In the genomic region with DNA sequence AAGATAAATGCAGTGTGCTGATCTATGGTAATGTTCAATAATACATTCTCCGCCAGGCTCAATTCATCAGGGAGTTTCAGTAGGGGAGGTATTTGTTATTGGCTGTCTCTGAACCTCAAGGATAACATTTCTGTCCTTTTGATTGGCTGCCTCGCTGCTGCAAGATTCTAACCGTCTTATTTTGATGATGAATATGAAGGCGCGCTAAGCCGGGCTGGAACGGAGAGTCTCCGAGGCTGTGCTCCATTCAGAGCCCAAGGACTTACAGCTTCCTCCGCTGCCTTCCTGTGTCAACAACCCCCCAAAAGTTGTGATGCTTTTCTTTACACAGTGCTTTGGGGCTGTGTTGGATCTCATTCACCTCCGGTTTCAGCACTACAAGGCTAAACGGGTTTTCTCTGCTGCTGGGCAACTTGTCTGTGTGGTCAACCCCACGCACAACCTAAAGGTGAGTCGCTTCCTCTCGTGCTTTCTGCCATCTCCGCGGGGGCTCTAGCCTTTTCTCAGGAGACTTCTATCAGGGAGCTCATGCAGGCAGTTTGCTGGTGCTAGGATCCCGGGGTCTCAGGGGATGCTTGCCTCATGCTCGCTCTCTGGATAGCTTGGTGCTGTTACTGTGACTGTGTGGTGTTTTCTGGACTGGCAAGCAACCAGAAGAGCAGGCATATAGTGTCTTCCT, we compare ENCODE assay signal across 8 mouse cellular contexts. TPM values are rescaled to one million over a fixed set of nuclear protein-coding genes. Genes with fewer than 3 reads are reported as not detected.
A peak's percentile ranks its signal among the peaks of the same experiment; 100 is the strongest.
DNase-seq lines count a peak whose midpoint lies in the region; ATAC-seq and TF ChIP-seq lines count a peak whose summit lies in the region.

TSS of gene Siah3 (plus strand) at position 240 of the 679 bp plus-strand sequence.

- H3K27me3 ChIP-seq in heart, embryonic 10.5 days (ENCODE audit: insufficient read depth, poor library complexity, severe bottlenecking): peaks cover 28% of the 10 kb centered on the region
- H3K27me3 ChIP-seq in embryonic facial prominence, embryonic 13.5 days: peaks cover 28% of the 10 kb centered on the region
- H3K27me3 ChIP-seq in liver, embryonic 14.5 days (ENCODE audit: control insufficient read depth, insufficient read depth, low read length): peaks cover 10% of the 10 kb centered on the region; the same call in 1 of the 2 replicates

- peak within 1 kb of the TSS; percentile 10; the same call in 1 of the 2 replicates for H3K27ac ChIP-seq in heart, embryonic 10.5 days
- H3K27ac ChIP-seq in embryonic facial prominence, embryonic 13.5 days: no peak within 1 kb of the TSS
- H3K27ac ChIP-seq in liver, embryonic 14.5 days: no peak within 1 kb of the TSS

- H3K9ac ChIP-seq in embryonic facial prominence, embryonic 13.5 days: peak within 1 kb of the TSS; percentile 61
- no peak within 1 kb of the TSS for H3K9ac ChIP-seq in liver, embryonic 14.5 days (replicated peaks)

- no peaks in the 10 kb centered on the region for H3K9me3 ChIP-seq in heart, embryonic 10.5 days
- H3K9me3 ChIP-seq in embryonic facial prominence, embryonic 13.5 days: no peaks in the 10 kb centered on the region
- H3K9me3 ChIP-seq in liver, embryonic 14.5 days (ENCODE audit: control insufficient read depth, low read length): no peaks in the 10 kb centered on the region

- peaks cover 34% of the 10 kb centered on the region for H3K4me1 ChIP-seq in heart, embryonic 10.5 days
- H3K4me1 ChIP-seq in embryonic facial prominence, embryonic 13.5 days: peaks cover 42% of the 10 kb centered on the region
- peaks cover 0 to 2% of the 10 kb centered on the region in 2 experiments; a peak in 1 of 4 replicates for H3K4me1 ChIP-seq in liver, embryonic 14.5 days (replicated peaks; ENCODE audit: control insufficient read depth in 2 of 2, insufficient read depth in 2 of 2, low read length in 1 of 2)

- H3K4me2 ChIP-seq in embryonic facial prominence, embryonic 13.5 days: peak within 1 kb of the TSS; percentile 71
- peak within 1 kb of the TSS; percentile 32; the same call in 1 of the 2 replicates for H3K4me2 ChIP-seq in liver, embryonic 14.5 days (ENCODE audit: low read depth)

- H3K4me3 ChIP-seq in heart, embryonic 10.5 days: peak within 1 kb of the TSS; percentile 53
- H3K4me3 ChIP-seq in embryonic facial prominence, embryonic 13.5 days: peak within 1 kb of the TSS; percentile 39
- no peak within 1 kb of the TSS for H3K4me3 ChIP-seq in liver, embryonic 14.5 days (ENCODE audit: insufficient read depth in 1 of 2, low read depth in 2 of 2, low read length in 2 of 2)

- no peak for TF ChIP-seq EP300 in liver, embryonic 14.5 days (IDR thresholded peaks at IDR 0.05; ENCODE audit: low read depth)

- ATAC-seq in embryonic facial prominence, embryonic 13.5 days (ENCODE audit: insufficient number of reproducible peaks, insufficient read depth, low FRiP score, low TSS enrichment, low read depth): no peak
- no peak for ATAC-seq in liver, embryonic 14.5 days (ENCODE audit: insufficient read depth)

- H3K36me3 ChIP-seq in heart, embryonic 10.5 days: no peaks in the 10 kb centered on the region
- no peaks in the 10 kb centered on the region for H3K36me3 ChIP-seq in embryonic facial prominence, embryonic 13.5 days
- no peaks in the 10 kb centered on the region for H3K36me3 ChIP-seq in liver, embryonic 14.5 days (replicated peaks; ENCODE audit: control insufficient read depth, insufficient read depth, low read depth)

- peak; percentile 68 for DNase-seq in heart, embryonic 10.5 days (ENCODE audit: low spot score)
- no peak for DNase-seq in heart, postnatal 4 days
- DNase-seq in MN1 (ENCODE audit: low spot score) (peak; percentile 75), adipocyte (ENCODE audit: low spot score) (no peak)
- peak; percentile 70 for DNase-seq in induced T-regulatory cell, adult 2 months (ENCODE audit: low read depth)
- no peak for DNase-seq in liver, embryonic 14.5 days (ENCODE audit: low read depth in 3 of 3, low spot score in 3 of 3)
- peak; percentile 80 to 87 for DNase-seq in right cerebral cortex, postnatal 10 days (ENCODE audit: low spot score in 2 of 2)

- WGBS in heart, embryonic 10.5 days: 25% methylated on average over 18 of the region's 18 CpGs
- 11% methylated on average over 18 of the region's 18 CpGs for WGBS in embryonic facial prominence, embryonic 13.5 days
- 18% methylated on average over 18 of the region's 18 CpGs for WGBS in liver, embryonic 14.5 days (ENCODE audit: insufficient replicate concordance)

- no peak for TF ChIP-seq CTCF in liver, embryonic 14.5 days (IDR thresholded peaks at IDR 0.05; ENCODE audit: low read depth)

RNA-seq across cellular contexts. Expression of gene Siah3, which starts in this region (rescaled TPM):
- 0.05 TPM in 1 of 2 replicates, not detected in the other for polyA plus RNA-seq in heart, embryonic 10.5 days (2016; fragmentation: Nextera tagmentation; extraction: Ambion mirVana)
- total RNA-seq in heart, postnatal 4 days (2021): under 1 TPM in 1 of 2 experiments, not detected in 1; 0.07 TPM
- polyA plus RNA-seq in embryonic facial prominence, embryonic 13.5 days (2015; fragmentation: Nextera tagmentation; extraction: Ambion mirVana): 0.35 and 0.37 TPM in 2 replicates
- 0.15 and 0.17 TPM in 2 replicates for polyA plus RNA-seq in liver, embryonic 14.5 days (2012; rRNA removed)
- 0.09 and 0.18 TPM in 2 replicates for polyA plus RNA-seq in liver, embryonic 14.5 days (2014; fragmentation: Nextera tagmentation; extraction: Ambion mirVana)

Comparison
In these comparisons a context has a peak if more than half of its experiments do, and no peak if none do; other contexts are left out.
1. Peak in DNase-seq, H3K4me3 ChIP-seq and H3K27ac ChIP-seq in heart, embryonic 10.5 days; RNA of the gene not detected or under 1 TPM.
2. DNase-seq: peak in MN1 (single experiment), induced T-regulatory cell, adult 2 months (single experiment) and right cerebral cortex, postnatal 10 days (2 of 2); none in heart, postnatal 4 days (single experiment), liver, embryonic 14.5 days (0 of 3) and adipocyte (single experiment).